Mouse (Mus musculus) layer of hippocampus, postnatal 14 days (tissue): Measurements from ENCODE around the gene Hivep1. TPM values are rescaled to one million over a fixed set of nuclear protein-coding genes. Genes with fewer than 3 reads are reported as not detected.

Experiments
- DNase-seq, 2 experiments: peaks; one replicate each; pipeline ENCODE4 v3.0.0; 2021 to 2022; ENCODE audit warnings: low spot score in 2 of 2, mixed read lengths in 1 of 2
- total RNA-seq, 2 experiments: library from RNA; stranded (reverse); gene quantifications; 2 replicates each; pipeline ENCODE4 v1.2.3; 2021

The Hivep1 gene
- total RNA-seq, 2 experiments from 2014 or later = 25.6 to 27.4 TPM

DNA sequence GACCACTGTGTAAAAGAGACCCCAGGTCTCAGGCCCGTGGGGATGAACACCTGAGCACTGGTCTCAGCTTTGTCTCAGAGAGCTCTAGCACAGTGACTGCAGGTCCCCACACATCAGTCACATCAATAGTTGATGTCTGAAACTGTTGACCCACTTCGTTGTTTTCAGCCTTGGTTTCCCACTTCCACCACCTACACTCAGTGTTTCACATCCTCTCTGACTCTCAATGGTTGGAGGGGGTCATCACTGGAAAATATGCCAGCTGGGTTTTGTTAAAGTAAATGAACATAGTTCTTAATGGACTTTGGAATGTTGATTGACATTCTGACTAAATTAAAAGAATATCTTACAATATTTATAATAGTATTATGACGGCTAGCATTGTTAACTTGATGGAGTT lies 58.6 kb downstream of the Hivep1 start:
- DNase-seq = no peak

- no peak for DNase-seq
Measured at GRCm38 (mm10) chr13:42112071-42112470, 60.2 kb downstream of the Hivep1 start.

GRCm38 (mm10) chr13:42112748-42113147 lies 60.9 kb downstream of the Hivep1 start:
- no peak for DNase-seq

- no peak for DNase-seq
Measured at GRCm38 (mm10) chr13:42113601-42114000, 61.8 kb downstream of the Hivep1 start.

DNA sequence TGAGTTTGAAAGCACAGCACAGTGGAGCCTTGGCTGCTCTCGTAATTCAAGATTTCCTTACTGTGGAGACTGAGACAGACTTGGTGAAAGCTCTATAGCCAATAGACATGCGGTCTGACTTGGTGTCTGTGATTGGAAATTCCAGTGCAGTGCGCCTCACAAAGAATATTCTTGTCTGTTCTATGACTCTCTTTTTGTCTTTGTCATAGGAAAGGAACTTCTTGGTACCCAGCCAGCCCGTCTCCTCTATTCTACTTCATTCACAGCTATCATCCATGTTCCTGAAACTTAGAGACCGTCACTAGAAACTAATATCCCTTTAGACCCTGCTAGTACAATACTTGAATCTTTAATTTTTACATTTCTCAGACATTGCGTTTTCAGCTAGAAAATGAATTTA lies 64.5 kb downstream of the Hivep1 start:
- no peak for DNase-seq

GRCm38 (mm10) chr13:42119062-42119461 lies 67.2 kb downstream of the Hivep1 start:
- no peak for DNase-seq

- no peak for DNase-seq
Measured at GRCm38 (mm10) chr13:42121106-42121776, 69.4 kb downstream of the Hivep1 start.

GRCm38 (mm10) chr13:42121777-42122682 lies 70.2 kb downstream of the Hivep1 start:
- DNase-seq = no peak

GRCm38 (mm10) chr13:42144627-42145026 lies 92.8 kb downstream of the Hivep1 start:
- DNase-seq = no peak

- no peak for DNase-seq
Measured at GRCm38 (mm10) chr13:42149328-42150071, 97.7 kb downstream of the Hivep1 start.

DNA sequence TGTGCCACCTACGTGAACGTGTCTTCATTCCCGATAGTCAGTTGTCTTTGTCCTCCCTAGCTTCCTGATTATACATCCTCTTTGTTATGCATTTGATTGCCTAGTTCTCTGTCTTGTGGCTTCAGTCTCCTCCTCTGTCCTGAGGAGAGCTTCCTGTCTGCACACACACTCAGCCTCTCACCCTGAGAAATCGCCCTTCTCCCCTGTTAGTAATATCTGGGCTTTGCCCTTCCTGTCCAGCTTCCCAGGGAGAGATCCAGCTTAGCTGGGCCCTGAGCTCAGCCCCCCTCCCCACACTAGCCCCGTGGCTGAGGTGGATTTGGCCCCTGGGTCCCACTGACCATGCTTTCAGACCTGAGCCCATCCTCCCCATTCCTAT lies 98.2 kb downstream of the Hivep1 start:
- DNase-seq = no peak

DNA sequence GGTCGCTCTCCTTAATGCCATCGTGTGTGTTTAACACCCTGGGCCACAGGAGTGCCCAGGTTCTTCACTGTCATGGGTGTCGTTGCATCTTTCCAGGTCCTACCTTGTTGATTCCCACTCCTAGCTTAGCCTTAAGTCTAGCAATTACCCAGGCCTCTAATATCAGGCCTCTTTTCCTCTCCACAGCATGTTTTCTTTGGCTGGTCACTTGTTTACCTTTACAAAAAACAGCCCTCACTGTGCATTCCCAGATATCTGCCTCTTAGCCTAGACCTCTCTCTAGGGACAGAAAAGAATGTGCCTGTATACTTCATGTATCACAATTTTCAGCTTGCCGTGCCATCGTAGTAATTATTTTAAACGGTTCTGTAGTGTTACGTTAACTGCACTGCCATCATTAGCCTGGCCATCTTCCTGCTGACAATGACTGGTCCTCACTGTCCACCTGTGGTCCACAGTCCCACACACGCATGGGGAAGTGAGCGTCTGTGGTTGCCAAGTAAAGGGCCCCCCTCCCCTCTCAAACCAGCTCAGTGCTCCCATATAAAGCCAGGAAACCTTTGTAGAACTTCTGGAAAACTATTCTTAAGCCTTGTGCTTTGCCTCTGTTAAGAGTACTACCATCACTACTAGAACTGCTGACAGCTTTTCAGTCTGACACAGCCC lies 98.8 kb downstream of the Hivep1 start:
- no peak for DNase-seq

- no peak for DNase-seq
Measured at GRCm38 (mm10) chr13:42158259-42158658, 106.4 kb downstream of the Hivep1 start.

GRCm38 (mm10) chr13:42159416-42160185 lies 107.8 kb downstream of the Hivep1 start:
- peak in 1 of 2 experiments; percentile 22 for DNase-seq

DNA sequence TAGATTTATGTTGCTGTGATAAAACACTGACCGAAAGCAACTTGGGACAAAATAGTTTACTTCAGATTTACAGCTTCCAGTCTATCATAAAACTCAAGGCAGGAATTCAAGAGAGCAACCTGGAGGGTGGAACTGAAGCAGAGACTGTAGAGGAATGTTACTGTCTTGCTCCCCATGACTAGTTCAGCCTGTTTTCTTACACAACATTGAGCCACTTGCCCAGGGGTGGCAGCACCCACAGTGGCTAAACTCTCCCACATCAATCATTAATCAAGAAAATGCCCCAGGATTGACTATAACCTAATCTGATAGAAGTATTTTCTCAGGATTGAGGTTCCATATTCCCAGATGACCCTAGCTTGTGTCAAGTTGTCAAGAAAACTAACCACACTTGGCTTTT lies 119.0 kb downstream of the Hivep1 start:
- DNase-seq = no peak

GRCm38 (mm10) chr13:42174827-42175420 lies 123.1 kb downstream of the Hivep1 start:
- DNase-seq = peak; percentile 21 to 47

DNA sequence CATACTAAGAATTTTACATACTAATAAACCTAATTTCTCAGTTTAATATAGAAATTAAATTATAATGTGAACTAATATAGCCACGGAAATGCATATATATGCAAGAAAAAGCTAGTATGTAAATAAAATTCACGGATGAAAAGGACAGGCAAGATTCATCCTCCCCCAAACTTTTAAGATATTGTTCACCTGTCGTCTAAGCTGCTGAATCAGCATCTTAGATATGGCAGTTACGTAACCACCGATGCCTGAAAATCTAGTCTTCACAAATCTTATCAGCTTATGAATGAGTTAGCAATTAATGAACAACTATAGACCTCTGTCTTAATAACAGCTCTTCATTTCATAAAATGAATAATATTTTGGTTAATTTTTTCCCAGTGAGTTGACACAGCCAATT lies 130.8 kb downstream of the Hivep1 start:
- no peak for DNase-seq

GRCm38 (mm10) chr13:42184131-42184530 lies 132.3 kb downstream of the Hivep1 start:
- no peak for DNase-seq

DNA sequence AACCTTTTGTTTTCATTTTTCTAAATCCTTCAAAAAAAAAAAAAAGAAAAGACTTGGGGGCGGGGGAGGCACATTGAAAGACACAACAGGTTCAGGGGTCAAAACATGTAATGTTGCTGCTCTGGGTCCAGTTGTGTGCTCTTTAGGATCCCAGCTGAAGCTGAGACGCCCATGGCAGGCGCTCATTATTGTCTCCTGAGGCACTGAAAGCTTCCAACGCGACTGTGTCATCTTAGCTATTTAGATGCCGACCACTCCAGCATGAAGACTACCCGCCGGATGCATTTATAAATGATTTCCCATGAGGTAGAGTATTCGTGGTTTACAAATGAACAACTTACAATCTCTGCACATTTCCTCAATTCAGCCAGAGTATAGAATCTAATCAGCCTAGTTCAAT lies 141.2 kb downstream of the Hivep1 start:
- no peak for DNase-seq

DNA sequence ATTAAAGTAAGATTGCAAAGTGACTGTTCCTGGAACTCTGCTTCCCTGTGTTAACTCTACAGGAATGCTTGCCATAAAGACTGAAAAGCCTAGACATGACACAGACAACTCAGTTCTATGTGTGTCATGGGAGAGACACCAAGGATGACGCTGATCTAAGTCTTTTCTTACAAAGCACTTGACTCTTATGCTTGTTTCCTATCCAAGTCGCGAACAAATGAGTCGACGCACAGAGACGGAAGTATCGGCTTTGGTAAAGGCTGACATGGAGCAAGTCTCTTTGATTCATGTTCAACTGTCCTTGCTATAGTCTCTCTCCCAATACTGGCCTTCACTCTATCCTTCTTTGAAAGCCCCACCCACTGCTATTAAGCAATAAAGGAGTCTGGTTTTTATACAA lies 143.8 kb downstream of the Hivep1 start:
- no peak for DNase-seq
